Comparison of ENCODE assay signal across 12 mouse cellular contexts in genomic region chr1:182143288-182143687, GRCm38 (mm10). TPM values are rescaled to one million over a fixed set of nuclear protein-coding genes. Genes with fewer than 3 reads are reported as not detected.
DNase-seq lines count a peak whose midpoint lies in the region; TF ChIP-seq lines count a peak whose summit lies in the region.
"Had no signal": no experiment of that assay in that cellular context is flagged by ENCODE, and none has a peak within 500 bp of the region (broad histone marks: within the 10 kb centered on the region; RNA-seq: fewer than 3 reads in every experiment).

No protein-coding gene starts in this region.

- H3K9ac ChIP-seq in ES-E14 (ENCODE audit: insufficient read depth, low read depth, low read length, poor library complexity, severe bottlenecking) = no peak overlapping the region; the same call in 1 of the 2 replicates
- H3K9ac ChIP-seq: forebrain, embryonic 13.5 days; limb, embryonic 15.5 days; neural tube, embryonic 15.5 days had no signal

- H3K27ac ChIP-seq in layer of hippocampus, adult 2 months = no peak overlapping the region
- H3K27ac ChIP-seq in ES-E14 (ENCODE audit: insufficient read depth, low read depth, low read length, poor library complexity, severe bottlenecking) = no peak overlapping the region
- no peak overlapping the region for H3K27ac ChIP-seq in small intestine, adult 2 months (ENCODE audit: insufficient read depth, low read depth, low read length)
- H3K27ac ChIP-seq: forebrain, embryonic 13.5 days; limb, embryonic 15.5 days; neural tube, embryonic 15.5 days had no signal

- H3K36me3 ChIP-seq in ES-E14 (ENCODE audit: control insufficient read depth, insufficient read depth, low read length, poor library complexity, severe bottlenecking) = no peaks in the 10 kb centered on the region
- H3K36me3 ChIP-seq in small intestine, adult 2 months (ENCODE audit: control insufficient read depth, insufficient read depth, low read length) = no peaks in the 10 kb centered on the region
- H3K36me3 ChIP-seq: limb, embryonic 15.5 days; neural tube, embryonic 15.5 days had no signal

- no peak for TF ChIP-seq POLR2A in small intestine, adult 2 months (IDR thresholded peaks at IDR 0.05; ENCODE audit: low read depth, low read length)

- no peak overlapping the region for H3K4me3 ChIP-seq in layer of hippocampus, adult 2 months
- H3K4me3 ChIP-seq in ES-E14 (ENCODE audit: insufficient read depth in 1 of 2, low read depth in 1 of 2, low read length in 2 of 2, poor library complexity in 1 of 2, severe bottlenecking in 1 of 2) = no peak overlapping the region
- H3K4me3 ChIP-seq in small intestine, adult 2 months (ENCODE audit: low read depth, low read length) = no peak overlapping the region
- H3K4me3 ChIP-seq: forebrain, embryonic 13.5 days; limb, embryonic 15.5 days; neural tube, embryonic 15.5 days had no signal

- no peaks in the 10 kb centered on the region for H3K27me3 ChIP-seq in small intestine, adult 2 months (ENCODE audit: control insufficient read depth, insufficient read depth, low read length)
- H3K27me3 ChIP-seq: limb, embryonic 15.5 days had no signal

- H3K4me1 ChIP-seq in ES-E14 (ENCODE audit: control insufficient read depth in 2 of 2, insufficient read depth in 2 of 2, low read length in 2 of 2, poor library complexity in 1 of 2) = peaks cover 0 to 8% of the 10 kb centered on the region in 2 experiments; a peak in 1 of 4 replicates
- peaks cover 9% of the 10 kb centered on the region for H3K4me1 ChIP-seq in small intestine, adult 2 months (ENCODE audit: control insufficient read depth, insufficient read depth, insufficient read length, low read length)

- TF ChIP-seq CTCF in layer of hippocampus, adult 2 months (conservative IDR thresholded peaks at IDR 0.05) = peak; percentile 43
- peak; percentile 54; the same call in 1 of the 2 replicates for TF ChIP-seq CTCF in small intestine, adult 2 months (IDR thresholded peaks at IDR 0.05; ENCODE audit: extremely low read depth, insufficient read length, insufficient replicate concordance, low read depth, low read length)

- in situ Hi-C loops in ES-E14 (cut with MboI; ENCODE audit: low sequenced_read_pairs in 2 of 2, unreplicated experiment in 2 of 2) = loop anchor here (10.0 kb wide), 2 partner anchors 172 to 418 kb away; no protein-coding TSS in a partner anchor

- WGBS in small intestine, adult 2 months = 56% methylated on average over 8 of the region's 8 CpGs

- no peaks in the 10 kb centered on the region for H3K9me3 ChIP-seq in ES-E14 (ENCODE audit: control insufficient read depth, insufficient read depth, low read depth, low read length)
- H3K9me3 ChIP-seq: forebrain, embryonic 13.5 days; limb, embryonic 15.5 days; neural tube, embryonic 15.5 days had no signal

- DNase-seq in layer of hippocampus, adult 2 months (ENCODE audit: low spot score in 2 of 2) = no peak
- DNase-seq in layer of hippocampus, postnatal 10 days (ENCODE audit: low spot score in 2 of 2) = no peak
- peak; percentile 75 for DNase-seq in ES-E14 (ENCODE audit: low read depth, low spot score)
- peak; percentile 56 for DNase-seq in c-Kit-positive CD71-positive TER-119-negative erythroid progenitor cells, embryonic 14.5 days (ENCODE audit: low read depth)
- no peak for DNase-seq in layer of hippocampus, adult 9-11 months
- no peak for DNase-seq in left cerebral cortex, adult 8-10 months (ENCODE audit: low spot score in 2 of 2)
- DNase-seq in urinary bladder, postnatal 25 days (ENCODE audit: low spot score) = no peak

TF ChIP-seq in ES-E14, 5 proteins besides CTCF, POLR2A, EP300 and RAD21:
- TF ChIP-seq ZNF384 (IDR thresholded peaks at IDR 0.05; ENCODE audit: low read depth, low read length) (no peak), ZC3H11A (IDR thresholded peaks at IDR 0.05; ENCODE audit: borderline replicate concordance, low read depth, low read length) (peak; percentile 33; the same call in 1 of the 2 replicates), CHD2 (IDR thresholded peaks at IDR 0.05; ENCODE audit: low read depth, low read length) (no peak), MAFK (IDR thresholded peaks at IDR 0.05; ENCODE audit: insufficient read depth, low read depth, low read length) (no peak), HCFC1 (IDR thresholded peaks at IDR 0.05; ENCODE audit: borderline replicate concordance, insufficient read depth, low read length) (no peak)

RNA-seq across cellular contexts. Expression of gene Srp9, which starts 18.8 kb away (rescaled TPM):
- 10 to 100 TPM; 62.7 to 67.2 TPM for total RNA-seq in layer of hippocampus, adult 2 months (2021)
- total RNA-seq in layer of hippocampus, postnatal 10 days (2021) = 10 to 100 TPM; 54.4 to 59.7 TPM
- 51.3 and 86.7 TPM in 2 replicates for total RNA-seq in ES-E14 (2012; rRNA removed)
- 14.6 and 23.5 TPM in 2 replicates for polyA plus RNA-seq in small intestine, adult 2 months (2012; rRNA removed)
- total RNA-seq in left cerebral cortex, adult 8-10 months (2022) = 10 to 100 TPM; 53.4 to 66.8 (median 60.4) TPM

RNA-seq across cellular contexts. Expression of gene Vmn1r1, which starts 21.0 kb away (rescaled TPM):
- not detected for total RNA-seq in layer of hippocampus, adult 2 months (2021)
- not detected for total RNA-seq in layer of hippocampus, postnatal 10 days (2021)
- total RNA-seq in ES-E14 (2012; rRNA removed) = 0.04 TPM in 1 of 2 replicates, not detected in the other
- polyA plus RNA-seq in small intestine, adult 2 months (2012; rRNA removed) = not detected in 2 replicates
- total RNA-seq in left cerebral cortex, adult 8-10 months (2022) = not detected
- polyA plus RNA-seq: forebrain, embryonic 13.5 days; hindbrain, embryonic 16.5 days; limb, embryonic 15.5 days; neural tube, embryonic 15.5 days had no signal

Comparison
In these comparisons a context has a peak if more than half of its experiments do, and no peak if none do; other contexts are left out.
1. DNase-seq: peak in ES-E14 (single experiment) and c-Kit-positive CD71-positive TER-119-negative erythroid progenitor cells, embryonic 14.5 days (single experiment); none in layer of hippocampus, adult 2 months (0 of 2), layer of hippocampus, postnatal 10 days (0 of 2), layer of hippocampus, adult 9-11 months (single experiment), left cerebral cortex, adult 8-10 months (0 of 2) and urinary bladder, postnatal 25 days (single experiment).